Mouse (Mus musculus) heart, postnatal 0 days (tissue): Measurements from ENCODE around the gene Plppr4.

Source experiments
- CTCF ChIP-seq: IDR thresholded peaks from 2 replicates; pipeline ENCODE4 v1.5.1; 2016; ENCODE audit warnings: antibody characterized with exemption, control low read depth, low read depth
- EP300 ChIP-seq: IDR thresholded peaks from 2 replicates; pipeline ENCODE4 v1.6.1; 2016; ENCODE audit warnings: antibody characterized with exemption, low read depth

- TF ChIP-seq EP300, result no peak
- no peak for TF ChIP-seq CTCF
Measured at GRCm38 (mm10) chr3:117297735-117298134, 62.9 kb downstream of the Plppr4 start.
